Mouse (Mus musculus): ENCODE measurements around the gene Gnaq. TPM values are rescaled to one million over a fixed set of nuclear protein-coding genes. Genes with fewer than 3 reads are reported as not detected.
"Not testable (repeated sequence)": the region's sequence is repeated elsewhere in the genome, so short reads cannot be mapped to it uniquely, and the experiment has no call there.

The Gnaq gene
- polyA plus RNA-seq, 1 experiment from 2014 or later = 26.7 TPM

DNA sequence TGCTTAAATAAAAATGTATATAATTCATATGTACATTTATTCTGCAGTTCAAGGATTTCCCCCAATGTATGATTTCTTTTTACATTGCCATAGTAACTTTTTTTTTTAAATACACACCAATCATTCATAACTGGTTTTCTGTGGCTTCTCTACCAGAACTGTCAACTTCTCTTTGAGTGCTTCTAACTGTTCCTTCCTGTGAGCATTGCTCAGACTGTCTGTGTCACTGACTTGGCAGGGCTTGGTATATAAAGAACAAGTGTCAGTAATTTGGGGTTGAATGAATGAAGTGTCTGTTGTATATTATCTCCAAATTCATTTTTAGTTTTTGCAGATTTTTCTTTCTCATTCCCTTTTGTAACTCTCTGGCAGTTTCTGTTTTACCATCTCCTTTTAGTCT is 21.8 kb downstream of the Gnaq start:
- no peaks in the 10 kb centered on the region for H3K9me3 ChIP-seq
- no peak overlapping the region for H3K27ac ChIP-seq
- no peak overlapping the region for H3K4me3 ChIP-seq
- H3K27me3 ChIP-seq (ENCODE audit: insufficient read depth, poor library complexity, severe bottlenecking) = no peaks in the 10 kb centered on the region
- H3K36me3 ChIP-seq = peaks cover 5% of the 10 kb centered on the region; the same call in 1 of the 2 replicates
- no peaks in the 10 kb centered on the region for H3K4me1 ChIP-seq (replicated peaks)
- no peak for DNase-seq (ENCODE audit: low spot score)

- 90% methylated on average over 7 of the region's 7 CpGs for WGBS
- H3K9me3 ChIP-seq = no peaks in the 10 kb centered on the region
- H3K4me3 ChIP-seq = no peak overlapping the region
- no peak overlapping the region for H3K27ac ChIP-seq
- H3K4me1 ChIP-seq (replicated peaks) = peaks cover 7% of the 10 kb centered on the region
- no peak for DNase-seq (ENCODE audit: low spot score)
- no peaks in the 10 kb centered on the region for H3K27me3 ChIP-seq (ENCODE audit: insufficient read depth, poor library complexity, severe bottlenecking)
- H3K36me3 ChIP-seq = peaks cover 1% of the 10 kb centered on the region; the same call in 1 of the 2 replicates
Observed at GRCm38 (mm10) chr19:16157120-16157519, 24.5 kb downstream of the Gnaq start.

DNA sequence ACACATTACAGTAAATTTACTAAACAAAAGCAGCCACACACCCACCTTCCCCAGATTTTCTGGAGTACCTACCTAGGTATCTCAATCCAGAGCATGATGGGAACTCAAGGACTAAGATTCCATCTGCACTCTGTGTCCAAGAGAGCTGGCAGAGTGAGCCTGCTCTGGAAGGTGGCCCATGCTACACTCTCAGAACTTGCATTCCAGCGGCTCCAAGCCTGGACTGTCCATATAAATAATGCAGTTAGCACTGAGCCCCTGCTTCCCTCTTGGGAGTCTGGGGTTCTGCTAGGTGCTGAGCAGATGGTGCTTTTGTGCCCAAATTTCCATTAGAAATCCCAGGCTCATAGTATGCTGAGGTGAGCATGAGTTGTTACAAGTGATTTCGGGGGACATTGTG is 28.1 kb downstream of the Gnaq start:
- H3K36me3 ChIP-seq = no peaks in the 10 kb centered on the region; the same call in 1 of the 2 replicates
- H3K4me3 ChIP-seq = no peak overlapping the region
- WGBS = 87% methylated on average over 2 of the region's 2 CpGs
- no peak overlapping the region for H3K27ac ChIP-seq
- no peaks in the 10 kb centered on the region for H3K27me3 ChIP-seq (ENCODE audit: insufficient read depth, poor library complexity, severe bottlenecking)
- peaks cover 7% of the 10 kb centered on the region for H3K4me1 ChIP-seq (replicated peaks)
- no peaks in the 10 kb centered on the region for H3K9me3 ChIP-seq
- DNase-seq (ENCODE audit: low spot score) = no peak

DNA sequence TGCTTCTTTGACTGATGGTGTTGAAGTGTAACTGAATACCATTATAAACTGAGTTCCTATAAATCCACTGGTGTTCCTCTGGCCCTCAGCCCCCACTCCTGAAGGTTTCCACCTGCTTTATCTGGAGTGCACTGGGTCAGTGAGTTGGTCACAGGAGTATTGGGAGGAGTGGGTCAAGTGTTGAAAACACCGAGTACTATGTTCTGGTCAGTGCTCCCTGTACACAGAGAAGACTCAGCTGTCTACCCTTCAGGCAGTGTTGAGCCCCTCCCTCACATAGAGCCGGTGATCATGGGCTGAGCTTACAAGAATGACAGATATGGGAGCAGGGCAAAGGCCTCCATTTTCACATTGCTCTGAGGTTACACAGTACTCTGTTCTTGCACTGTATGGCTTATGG is 28.6 kb downstream of the Gnaq start:
- Histone ChIP-seq H3K4me1 (replicated peaks) (peaks cover 10% of the 10 kb centered on the region), H3K4me3 (no peak overlapping the region), H3K27me3 (ENCODE audit: insufficient read depth, poor library complexity, severe bottlenecking) (no peaks in the 10 kb centered on the region), H3K36me3 (no peaks in the 10 kb centered on the region; the same call in 1 of the 2 replicates), H3K9me3 (no peaks in the 10 kb centered on the region), H3K27ac (no peak overlapping the region)
- DNase-seq (ENCODE audit: low spot score) = no peak
- 78% methylated on average over 2 of the region's 2 CpGs for WGBS

- WGBS = 92% methylated on average over 13 of the region's 13 CpGs
- H3K36me3 ChIP-seq; DNase-seq (ENCODE audit: low spot score); H3K27me3 ChIP-seq (ENCODE audit: insufficient read depth, poor library complexity, severe bottlenecking); H3K27ac ChIP-seq; H3K9me3 ChIP-seq; H3K4me3 ChIP-seq: not testable (repeated sequence)
- H3K4me1 ChIP-seq (replicated peaks) = peaks cover 40% of the 10 kb centered on the region
Observed at GRCm38 (mm10) chr19:16164396-16164795, 31.8 kb downstream of the Gnaq start.

DNA sequence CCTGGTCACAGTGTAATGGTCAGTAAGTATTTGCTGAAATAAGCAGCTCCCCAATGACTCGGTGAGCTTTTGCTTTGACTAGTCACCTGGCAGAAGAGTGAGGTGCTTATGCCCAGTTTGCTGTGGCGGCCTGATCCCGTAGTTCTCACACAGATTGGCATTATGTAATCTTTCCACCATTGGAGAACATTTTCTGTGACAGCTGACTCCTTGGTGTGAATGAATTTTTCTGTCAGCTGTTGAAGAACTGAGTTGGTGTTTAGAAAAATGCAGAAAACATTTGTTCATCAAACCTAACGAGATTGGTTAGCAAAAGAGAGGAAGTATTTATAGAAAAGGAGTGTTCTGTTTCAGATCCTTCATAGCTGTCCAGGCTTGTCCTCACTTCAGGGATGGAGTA is 34.6 kb downstream of the Gnaq start:
- WGBS = 87% methylated on average over 4 of the region's 4 CpGs
- DNase-seq (ENCODE audit: low spot score) = no peak

GRCm38 (mm10) chr19:16168192-16168591 is 35.6 kb downstream of the Gnaq start:
- peak overlapping the region; percentile 78 for H3K27ac ChIP-seq
- DNase-seq (ENCODE audit: low spot score) = peak; percentile 70
- no peaks in the 10 kb centered on the region for H3K27me3 ChIP-seq (ENCODE audit: insufficient read depth, poor library complexity, severe bottlenecking)
- WGBS = 32% methylated on average over 4 of the region's 4 CpGs
- no peaks in the 10 kb centered on the region for H3K9me3 ChIP-seq
- H3K4me1 ChIP-seq (replicated peaks) = peaks cover 41% of the 10 kb centered on the region
- H3K4me3 ChIP-seq = no peak overlapping the region
- H3K36me3 ChIP-seq = no peaks in the 10 kb centered on the region; the same call in 1 of the 2 replicates

More for the DNA sequence above, 34.6 kb downstream of the Gnaq start:
- H3K4me1 ChIP-seq (replicated peaks) = peaks cover 36% of the 10 kb centered on the region
- H3K36me3 ChIP-seq = no peaks in the 10 kb centered on the region; the same call in 1 of the 2 replicates
- no peak overlapping the region for H3K27ac ChIP-seq
- H3K9me3 ChIP-seq = no peaks in the 10 kb centered on the region
- no peak overlapping the region for H3K4me3 ChIP-seq
- no peaks in the 10 kb centered on the region for H3K27me3 ChIP-seq (ENCODE audit: insufficient read depth, poor library complexity, severe bottlenecking)

- no peaks in the 10 kb centered on the region for H3K9me3 ChIP-seq
- no peak overlapping the region for H3K4me3 ChIP-seq
- H3K27ac ChIP-seq = peak overlapping the region; percentile 78
- H3K36me3 ChIP-seq = no peaks in the 10 kb centered on the region; the same call in 1 of the 2 replicates
- peak; percentile 14 for DNase-seq (ENCODE audit: low spot score)
- peaks cover 46% of the 10 kb centered on the region for H3K4me1 ChIP-seq (replicated peaks)
- no peaks in the 10 kb centered on the region for H3K27me3 ChIP-seq (ENCODE audit: insufficient read depth, poor library complexity, severe bottlenecking)
- WGBS = 41% methylated on average over 4 of the region's 4 CpGs
Observed at GRCm38 (mm10) chr19:16168653-16169198, 36.1 kb downstream of the Gnaq start.

DNA sequence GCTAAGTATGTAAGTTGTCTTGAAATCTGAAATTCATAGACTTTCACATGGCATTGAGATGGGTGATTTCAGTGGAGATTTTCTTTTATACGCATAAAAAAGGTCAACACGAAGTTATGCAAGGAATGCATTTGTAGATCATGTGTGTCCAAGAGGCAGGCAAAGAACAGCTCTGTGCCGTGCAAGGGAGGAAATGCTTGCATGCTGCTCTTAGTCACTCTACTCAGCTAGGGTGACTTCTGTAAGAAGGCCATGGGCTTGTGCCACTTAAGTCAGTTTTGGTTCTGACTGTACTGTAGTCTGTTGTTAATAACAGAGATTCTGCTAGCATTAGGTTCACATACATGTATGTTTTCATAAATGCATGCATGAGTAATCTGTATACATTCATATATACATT is 38.1 kb downstream of the Gnaq start:
- Histone ChIP-seq H3K4me3 (no peak overlapping the region), H3K9me3 (no peaks in the 10 kb centered on the region), H3K27me3 (ENCODE audit: insufficient read depth, poor library complexity, severe bottlenecking) (no peaks in the 10 kb centered on the region), H3K4me1 (replicated peaks) (peaks cover 49% of the 10 kb centered on the region), H3K27ac (no peak overlapping the region), H3K36me3 (no peaks in the 10 kb centered on the region)
- DNase-seq (ENCODE audit: low spot score) = no peak
- WGBS = 78% methylated on average over 3 of the region's 3 CpGs

- WGBS = 49% methylated on average over 9 of the region's 9 CpGs
- H3K36me3 ChIP-seq = no peaks in the 10 kb centered on the region
- H3K4me3 ChIP-seq = no peak overlapping the region
- no peaks in the 10 kb centered on the region for H3K9me3 ChIP-seq
- DNase-seq (ENCODE audit: low spot score) = no peak
- peaks cover 37% of the 10 kb centered on the region for H3K4me1 ChIP-seq (replicated peaks)
- peak overlapping the region; percentile 50; the same call in 1 of the 2 replicates for H3K27ac ChIP-seq
- no peaks in the 10 kb centered on the region for H3K27me3 ChIP-seq (ENCODE audit: insufficient read depth, poor library complexity, severe bottlenecking)
Observed at GRCm38 (mm10) chr19:16173721-16174120, 41.1 kb downstream of the Gnaq start.

DNA sequence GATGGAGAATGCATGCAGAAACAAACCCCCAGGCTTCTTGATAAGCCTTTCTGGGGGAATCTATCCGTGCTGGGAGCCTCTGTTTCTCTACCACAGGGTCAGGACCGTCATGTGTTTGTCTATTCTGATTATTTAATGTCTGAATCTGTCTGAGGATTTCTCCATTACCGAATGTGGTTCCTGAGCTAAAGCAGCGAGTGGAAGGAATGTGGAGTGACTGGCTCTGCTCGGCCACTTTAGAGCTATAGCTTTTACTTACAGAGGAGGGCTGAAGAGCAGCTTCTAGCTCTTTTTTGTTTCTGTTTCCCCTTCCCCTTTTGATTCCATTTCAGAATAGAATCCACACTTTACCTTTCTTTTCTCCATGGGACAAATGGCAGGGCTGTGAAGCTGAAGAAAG is 43.8 kb downstream of the Gnaq start:
- Histone ChIP-seq H3K27me3 (ENCODE audit: insufficient read depth, poor library complexity, severe bottlenecking) (no peaks in the 10 kb centered on the region), H3K27ac (no peak overlapping the region), H3K4me3 (no peak overlapping the region), H3K4me1 (replicated peaks) (peaks cover 33% of the 10 kb centered on the region), H3K9me3 (no peaks in the 10 kb centered on the region), H3K36me3 (no peaks in the 10 kb centered on the region)
- DNase-seq (ENCODE audit: low spot score) = no peak
- WGBS = 71% methylated on average over 5 of the region's 5 CpGs

DNA sequence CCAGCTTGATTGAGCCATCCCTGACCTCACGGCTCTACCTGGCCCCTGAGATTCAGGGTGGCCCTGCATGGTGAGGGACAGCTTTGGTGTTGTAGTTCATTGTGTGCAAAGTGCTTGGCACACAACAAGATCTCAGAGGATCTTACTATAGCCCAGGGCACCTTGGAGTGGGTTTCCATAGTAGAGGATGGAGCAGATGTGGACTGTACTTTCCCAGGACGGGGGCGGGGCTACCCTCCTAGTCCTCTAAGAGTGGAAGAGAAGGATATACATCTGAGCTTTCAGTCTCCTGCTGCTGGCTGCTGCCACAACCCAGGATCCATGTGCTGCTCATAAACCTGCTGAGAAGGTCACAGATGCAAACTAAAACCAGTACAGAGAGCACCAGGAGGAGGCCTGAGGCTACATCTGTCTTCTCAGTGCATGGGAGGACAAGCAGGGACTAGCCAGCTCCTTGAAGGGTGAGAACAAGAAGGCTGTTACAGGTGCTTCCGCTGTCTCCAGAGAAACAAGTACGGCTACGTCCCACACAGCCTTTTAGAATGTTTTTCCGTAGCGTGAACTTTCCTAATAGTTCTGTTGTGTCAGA is 44.6 kb downstream of the Gnaq start:
- H3K27me3 ChIP-seq (ENCODE audit: insufficient read depth, poor library complexity, severe bottlenecking) = no peaks in the 10 kb centered on the region
- H3K9me3 ChIP-seq = no peaks in the 10 kb centered on the region
- WGBS = 89% methylated on average over 8 of the region's 8 CpGs
- DNase-seq (ENCODE audit: low spot score) = no peak
- H3K4me3 ChIP-seq = no peak overlapping the region
- H3K4me1 ChIP-seq (replicated peaks) = peaks cover 33% of the 10 kb centered on the region
- H3K36me3 ChIP-seq = no peaks in the 10 kb centered on the region
- no peak overlapping the region for H3K27ac ChIP-seq

DNA sequence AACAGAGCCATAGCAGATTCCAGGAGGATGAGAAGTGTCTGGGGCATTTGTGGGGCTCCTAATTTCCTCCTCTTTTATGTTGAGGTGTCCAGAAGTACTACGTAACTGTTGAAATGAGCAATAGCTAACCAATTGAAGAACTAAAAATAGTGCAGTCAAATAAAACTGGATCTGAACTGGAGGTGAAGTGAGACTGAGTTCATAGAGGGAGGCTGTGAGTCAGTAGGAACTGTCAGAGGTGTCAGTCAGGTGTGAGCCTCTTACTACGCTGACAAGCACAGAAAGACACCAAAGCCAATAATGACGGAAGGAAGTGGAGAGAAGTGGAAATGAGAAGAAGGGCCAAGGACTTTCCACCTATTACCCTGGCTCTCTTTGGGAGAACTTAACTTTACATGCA is 48.6 kb downstream of the Gnaq start:
- DNase-seq (ENCODE audit: low spot score) = no peak
- Histone ChIP-seq H3K27ac (no peak overlapping the region), H3K4me3 (no peak overlapping the region), H3K4me1 (replicated peaks) (peaks cover 24% of the 10 kb centered on the region), H3K9me3 (no peaks in the 10 kb centered on the region), H3K27me3 (ENCODE audit: insufficient read depth, poor library complexity, severe bottlenecking) (no peaks in the 10 kb centered on the region), H3K36me3 (no peaks in the 10 kb centered on the region)
- WGBS = 92% methylated on average over 3 of the region's 3 CpGs
